Mouse (Mus musculus) activated CD4-positive, CD25-positive, alpha-beta regulatory T cell, adult 4 months (primary cell): ENCODE results near the gene Ift57. TPM values are rescaled to one million over a fixed set of nuclear protein-coding genes. Genes with fewer than 3 reads are reported as not detected.

Experiments used
- ATAC-seq: one replicate; pipeline ENCODE4 v1.8.0; 2017
- polyA plus RNA-seq, 2 experiments: library from polyadenylated mRNA; unstranded; fragments of 100-300 nt; shearing (Covaris generic); gene quantifications; one replicate each; pipeline ENCODE4 v1.2.1; 2017

The Ift57 gene
- polyA plus RNA-seq, 2 experiments from 2014 or later = 4.8 TPM

- no peak for ATAC-seq
Observed at GRCm38 (mm10) chr16:49760517-49761203, 61.6 kb downstream of the Ift57 start.

- no peak for ATAC-seq
Observed at GRCm38 (mm10) chr16:49761981-49762380, 62.9 kb downstream of the Ift57 start.

DNA sequence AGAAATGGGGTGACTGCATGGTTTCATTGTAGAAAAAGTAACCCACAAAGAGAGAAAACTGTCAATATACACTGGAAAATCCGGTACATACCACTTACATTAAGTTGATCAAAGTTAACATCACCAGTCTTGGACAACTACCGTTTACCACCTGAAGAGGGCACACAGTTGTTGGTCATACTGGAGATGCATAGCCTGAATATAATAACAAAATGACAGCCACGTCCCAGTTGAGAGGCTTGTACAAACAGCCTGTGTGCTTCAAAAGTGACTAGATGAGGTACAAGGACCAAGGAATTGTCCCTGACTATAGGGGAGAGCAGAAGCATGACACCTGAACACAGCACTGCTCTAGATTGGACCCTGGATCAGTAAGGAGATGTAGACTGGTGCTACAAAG lies 67.3 kb downstream of the Ift57 start:
- ATAC-seq = peak; percentile 98

DNA sequence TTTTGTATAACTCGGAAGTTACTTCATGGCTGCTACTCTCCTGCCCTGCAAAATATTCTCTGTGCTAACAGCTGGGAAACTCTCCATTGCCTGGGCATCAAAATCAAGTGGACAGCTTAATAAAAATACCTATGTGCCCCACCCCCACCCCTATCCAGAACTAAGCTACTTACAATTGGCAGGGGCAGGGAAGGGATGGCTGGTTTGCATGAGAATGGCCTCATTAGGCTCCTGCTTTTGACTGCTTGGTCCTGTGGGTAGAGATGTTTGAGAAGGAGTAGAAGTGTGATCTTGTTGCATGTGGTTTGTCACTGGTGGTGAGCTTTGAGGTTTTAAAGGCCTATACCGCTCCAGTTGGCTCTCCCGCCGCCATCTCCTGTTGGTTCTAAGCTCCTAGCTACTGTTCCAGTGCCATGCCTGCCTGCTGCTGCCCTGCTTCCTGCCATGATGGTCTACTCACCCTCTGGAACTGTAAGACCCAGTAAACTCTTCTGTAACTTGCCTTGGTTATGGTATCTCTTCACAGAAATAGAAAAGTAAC lies 69.5 kb downstream of the Ift57 start:
- no peak for ATAC-seq

DNA sequence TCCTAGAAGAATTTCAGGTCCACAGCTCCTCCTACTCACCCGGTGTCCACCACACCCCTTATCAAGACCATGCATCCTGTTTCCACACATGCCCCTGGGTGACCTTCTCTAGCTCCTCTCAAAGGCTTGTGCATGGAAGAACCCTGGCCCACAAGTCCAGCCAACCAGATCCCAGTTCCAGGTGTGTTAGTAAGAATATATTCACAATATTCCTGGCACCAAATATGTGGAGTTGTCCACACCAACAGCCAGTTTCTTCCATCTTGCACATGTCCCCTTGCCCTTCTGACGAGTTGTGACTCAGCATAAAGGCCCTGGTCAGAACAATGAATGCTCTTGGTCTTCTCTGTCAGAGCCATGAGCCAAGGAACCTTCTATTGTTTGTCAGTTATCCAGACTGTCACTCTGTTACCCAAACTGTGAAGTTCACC lies 70.8 kb downstream of the Ift57 start:
- ATAC-seq = no peak

DNA sequence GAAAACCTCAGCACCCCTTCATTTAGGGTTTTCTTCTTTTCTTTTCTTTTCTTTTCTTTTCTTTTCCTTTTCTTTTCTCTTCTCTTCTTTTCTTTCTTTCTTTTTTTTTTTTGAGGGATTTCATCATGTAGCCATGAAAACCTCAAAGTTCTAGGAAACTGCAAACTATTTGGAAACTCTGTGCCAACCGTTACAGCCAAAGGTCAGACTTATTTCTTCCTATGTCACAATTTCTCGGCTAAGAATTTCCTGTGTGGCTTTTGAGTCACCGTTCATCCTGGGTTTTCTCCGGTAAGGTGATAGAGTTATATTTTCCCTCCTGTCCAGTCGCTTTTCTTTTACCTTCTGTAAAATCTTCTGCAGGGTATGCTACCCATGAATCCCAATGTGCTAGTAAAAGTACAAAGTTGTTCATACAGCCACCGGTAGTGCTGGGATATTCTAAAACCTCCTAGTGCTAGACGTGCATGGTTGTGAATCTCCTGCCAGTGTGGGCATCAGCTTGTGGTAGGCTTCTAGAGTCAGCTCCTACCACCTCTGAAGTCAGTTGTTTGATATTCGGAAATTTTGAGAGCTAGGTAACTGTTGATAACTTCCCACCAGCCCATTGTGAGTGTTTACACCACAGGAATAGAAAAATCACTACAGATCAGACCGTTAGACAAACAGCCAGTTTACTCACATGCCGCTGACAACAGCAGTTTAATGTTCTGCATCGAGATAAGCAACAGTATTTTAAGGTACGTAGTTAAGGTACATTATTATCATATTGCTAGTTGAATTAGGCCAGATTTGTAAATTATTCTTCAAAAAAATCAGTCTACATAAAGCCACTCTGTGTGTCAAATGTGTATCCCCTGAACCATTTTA lies 71.5 kb downstream of the Ift57 start:
- no peak for ATAC-seq

DNA sequence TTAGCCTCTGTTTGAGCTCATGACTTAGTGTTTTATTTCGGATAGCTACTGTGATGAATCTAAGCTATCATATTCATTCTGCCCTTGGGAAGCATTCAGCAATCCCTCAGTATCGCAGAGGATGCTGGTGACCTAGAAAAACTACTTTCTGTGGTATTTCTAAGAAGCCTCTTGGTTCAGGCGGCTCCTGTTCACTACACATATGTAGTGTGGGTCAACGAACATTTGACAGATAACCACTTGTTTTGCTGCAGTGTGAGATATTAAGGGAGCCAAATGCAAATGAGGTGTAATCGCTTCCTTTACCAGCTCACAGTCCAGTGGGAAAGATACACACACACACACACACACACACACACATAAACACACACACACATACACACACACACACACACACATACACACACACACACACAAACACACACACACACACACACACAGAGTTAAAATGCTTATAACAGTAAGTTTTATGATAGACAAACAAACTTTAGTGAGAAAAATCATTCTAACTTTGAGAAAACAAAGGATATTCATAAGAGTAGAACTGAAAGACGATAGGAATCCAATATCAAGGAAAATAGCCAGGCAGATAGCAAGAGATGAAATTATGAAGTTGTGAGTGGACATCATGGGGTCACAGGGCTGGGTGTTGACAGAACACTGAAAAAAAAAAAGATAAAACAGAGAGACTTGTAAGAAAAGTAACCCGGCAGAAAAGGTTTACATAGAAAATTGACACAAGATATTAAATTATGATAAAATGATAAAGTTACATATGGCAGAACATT lies 72.8 kb downstream of the Ift57 start:
- ATAC-seq = no peak

DNA sequence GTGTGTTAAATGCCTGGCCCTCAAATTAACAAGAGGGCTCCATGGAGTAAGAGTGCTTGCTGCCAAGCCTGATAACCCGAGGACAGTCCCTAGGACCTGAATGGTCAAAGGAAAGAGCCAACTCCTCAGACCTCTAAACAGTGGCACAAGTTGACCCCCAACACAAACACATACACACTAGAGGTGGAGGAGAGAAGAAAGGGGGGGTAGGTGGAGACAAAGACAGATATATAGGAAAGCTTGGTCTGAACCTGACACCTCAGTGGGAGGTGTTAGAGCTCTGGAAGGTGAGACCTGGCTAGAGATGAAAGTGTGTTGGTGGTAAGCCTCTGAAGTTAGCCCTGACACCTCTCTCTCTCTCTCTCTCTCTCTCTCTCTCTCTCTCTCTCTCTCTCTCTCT lies 73.5 kb downstream of the Ift57 start:
- ATAC-seq = no peak

DNA sequence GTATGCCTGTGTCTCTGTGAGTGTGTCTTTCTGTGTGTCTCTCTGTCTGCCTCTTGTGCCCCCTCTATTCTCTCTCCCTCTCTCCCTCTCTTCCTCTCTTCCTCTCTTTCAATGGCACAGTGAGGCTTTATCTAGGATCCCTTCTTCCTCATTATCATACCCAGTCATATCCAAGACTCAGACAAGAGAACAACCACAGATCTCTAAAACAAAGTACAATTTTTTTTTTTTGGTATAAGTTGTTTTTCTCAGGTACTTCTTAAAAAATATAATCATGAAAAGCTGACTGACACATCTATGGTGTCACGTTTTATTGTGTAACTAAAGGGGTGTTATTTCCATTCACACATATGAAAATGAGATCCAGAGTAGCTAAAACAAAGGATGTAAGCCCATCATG lies 74.0 kb downstream of the Ift57 start:
- no peak for ATAC-seq

- ATAC-seq = peak; percentile 77
Observed at GRCm38 (mm10) chr16:49774059-49775001, 75.3 kb downstream of the Ift57 start.

GRCm38 (mm10) chr16:49775002-49775966 lies 76.3 kb downstream of the Ift57 start:
- ATAC-seq = peak; percentile 45

DNA sequence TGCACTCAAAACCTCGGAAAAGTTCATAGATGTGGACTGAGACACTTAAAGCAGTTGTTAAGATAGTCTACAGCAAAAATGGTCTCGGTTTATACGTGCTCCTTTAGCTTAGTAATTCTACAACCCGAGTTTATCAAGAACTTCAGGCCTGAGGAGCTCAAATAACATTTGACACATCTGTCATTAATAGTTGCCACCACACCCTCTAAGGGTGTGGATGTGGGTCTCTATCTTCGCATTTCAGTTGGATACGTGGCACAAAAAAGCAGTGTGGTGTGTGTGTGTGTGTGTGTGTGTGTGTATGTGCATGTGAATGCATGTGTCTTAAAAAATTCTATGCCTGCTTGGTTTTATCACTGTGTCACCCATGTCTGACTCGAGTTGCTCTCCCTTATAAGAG lies 77.9 kb downstream of the Ift57 start:
- no peak for ATAC-seq

GRCm38 (mm10) chr16:49781556-49782156 lies 82.6 kb downstream of the Ift57 start:
- peak; percentile 91 for ATAC-seq

GRCm38 (mm10) chr16:49783369-49783768 lies 84.3 kb downstream of the Ift57 start:
- no peak for ATAC-seq

- ATAC-seq = no peak
Observed at GRCm38 (mm10) chr16:49786116-49786515, 87.1 kb downstream of the Ift57 start.

DNA sequence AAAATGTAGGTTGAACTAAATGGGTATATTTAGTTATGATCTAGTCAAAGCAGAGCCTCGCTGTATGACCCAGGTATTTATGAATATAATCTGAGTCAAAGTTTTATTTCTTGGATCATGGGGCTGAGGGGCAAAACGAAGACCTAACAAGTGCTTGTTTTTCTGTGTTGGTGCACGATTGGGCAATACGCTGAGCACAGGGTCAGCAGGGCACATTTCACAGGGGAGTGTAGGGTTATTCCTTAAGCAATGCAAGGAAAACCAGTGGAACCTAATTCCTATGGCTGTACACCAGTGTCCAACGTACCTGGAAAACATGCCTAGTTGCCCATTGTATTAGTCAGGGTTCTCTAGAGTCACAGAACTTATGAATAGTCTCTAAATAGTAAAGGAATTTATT lies 88.7 kb downstream of the Ift57 start:
- no peak for ATAC-seq

DNA sequence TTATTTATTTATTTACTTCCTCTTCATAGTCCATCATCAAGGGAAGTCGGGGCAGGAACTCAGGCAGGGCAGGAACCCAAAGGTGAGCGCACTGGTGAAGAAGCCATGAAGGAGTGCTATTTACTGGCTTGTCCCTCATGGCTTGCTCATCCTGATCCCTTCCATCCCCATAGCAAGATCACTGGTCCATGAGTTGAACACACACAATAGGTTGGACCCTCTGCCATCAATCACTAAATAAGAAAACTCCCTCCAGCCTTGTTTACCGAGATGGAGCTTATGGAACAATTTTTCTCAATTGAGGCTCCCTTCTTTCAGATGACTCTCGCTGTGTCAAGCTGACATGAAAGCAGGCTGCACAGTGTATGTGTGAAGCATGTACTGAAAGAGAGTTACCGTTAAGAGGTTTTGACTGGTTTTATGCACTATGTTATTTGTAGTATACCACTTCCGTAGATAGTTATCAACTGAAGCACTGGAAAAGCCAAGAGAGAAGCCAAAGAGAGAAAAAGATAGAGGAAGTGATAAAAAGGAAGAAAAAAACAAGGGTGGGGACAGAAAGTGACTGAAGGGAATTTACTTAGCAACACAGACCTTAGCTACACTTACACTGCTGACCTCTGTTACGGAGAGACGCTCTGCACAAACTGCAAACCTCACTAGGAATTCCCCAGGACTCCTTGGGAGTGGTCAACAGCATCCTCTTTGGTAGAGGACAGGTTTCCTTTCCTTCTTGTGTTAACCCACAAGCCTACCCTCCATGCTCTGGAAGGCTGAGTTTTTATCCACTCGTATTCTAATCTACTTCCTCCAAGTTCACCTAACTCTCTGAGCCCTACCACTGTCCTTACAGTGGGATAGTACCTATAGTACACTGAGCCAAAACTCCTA lies 91.8 kb downstream of the Ift57 start:
- peak; percentile 67 for ATAC-seq

DNA sequence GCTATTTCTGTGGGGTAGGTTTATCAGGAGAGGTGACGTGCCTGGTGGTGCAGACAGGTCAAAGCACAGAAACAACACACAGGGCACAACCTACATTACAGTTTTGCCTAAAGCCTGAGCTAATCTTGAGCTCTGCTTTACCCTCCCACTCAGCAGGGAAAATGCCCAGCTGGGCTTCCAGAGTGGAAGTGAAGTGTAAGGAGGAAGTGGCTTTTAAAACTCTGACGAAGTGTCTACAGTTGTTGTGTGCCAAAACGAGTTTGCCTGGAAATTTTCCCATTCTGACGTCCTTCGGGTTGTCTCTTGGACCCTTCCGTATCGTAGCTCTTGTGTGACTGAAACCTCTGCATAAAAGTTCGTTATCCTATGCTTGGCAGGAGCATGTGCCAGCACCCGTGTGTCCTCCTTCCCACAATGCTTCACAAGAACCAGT lies 93.4 kb downstream of the Ift57 start:
- no peak for ATAC-seq

GRCm38 (mm10) chr16:49793596-49793995 lies 94.6 kb downstream of the Ift57 start:
- peak; percentile 20 for ATAC-seq
